ENCODE assay signal across 17 mouse cellular contexts in the genomic region with DNA sequence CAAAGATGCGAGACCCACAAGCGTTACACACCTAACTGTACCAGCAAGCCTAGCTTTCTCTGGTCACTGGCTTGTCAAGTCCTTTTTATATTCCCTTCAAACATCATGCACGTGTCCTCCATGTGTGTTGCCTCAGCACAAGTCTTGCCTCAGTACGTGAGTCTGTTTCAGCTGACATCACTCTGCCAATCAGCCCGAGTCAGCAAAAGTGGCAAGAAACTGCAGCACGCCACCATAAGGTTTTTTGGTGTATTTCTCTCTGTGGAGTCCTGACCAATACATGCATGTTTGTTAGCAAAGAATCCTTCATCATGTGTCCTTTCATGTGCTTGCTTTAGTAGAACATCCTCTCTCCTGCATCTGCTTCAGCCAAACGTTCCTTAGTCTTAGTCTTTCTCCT.
"Had no signal": no experiment of that assay in that cellular context is flagged by ENCODE, and none has a peak within 500 bp of the region (broad histone marks: within the 10 kb centered on the region; RNA-seq: fewer than 3 reads in every experiment).

No protein-coding gene starts in this region.

- H3K27ac ChIP-seq: midbrain, embryonic 13.5 days; midbrain, embryonic 15.5 days; neural tube, embryonic 13.5 days; neural tube, embryonic 15.5 days; stomach, embryonic 15.5 days; stomach, postnatal 0 days had no signal

- H3K36me3 ChIP-seq: midbrain, embryonic 13.5 days; midbrain, embryonic 15.5 days; neural tube, embryonic 13.5 days; neural tube, embryonic 15.5 days; stomach, embryonic 15.5 days had no signal

- H3K9ac ChIP-seq: lung, embryonic 14.5 days; midbrain, embryonic 13.5 days; midbrain, embryonic 15.5 days; neural tube, embryonic 13.5 days; neural tube, embryonic 15.5 days; stomach, embryonic 15.5 days had no signal

- DNase-seq: lung, adult 18-20 months; lung, embryonic 14.5 days; lung, postnatal 10 days; lung, postnatal 4 days; retina, postnatal 1 day; right cerebral cortex, adult 18-20 months; thymus, adult 2 months; thymus, postnatal 25 days; thymus, postnatal 4 days had no signal

- H3K4me2 ChIP-seq: lung, embryonic 14.5 days; midbrain, embryonic 11.5 days; midbrain, embryonic 13.5 days; midbrain, embryonic 15.5 days; neural tube, embryonic 13.5 days; neural tube, embryonic 15.5 days; stomach, embryonic 15.5 days had no signal

- H3K4me1 ChIP-seq: stomach, embryonic 15.5 days had no signal

- H3K4me3 ChIP-seq: midbrain, embryonic 13.5 days; midbrain, embryonic 15.5 days; myocyte; neural tube, embryonic 13.5 days; neural tube, embryonic 15.5 days; stomach, embryonic 15.5 days had no signal

- ATAC-seq: midbrain, embryonic 13.5 days; midbrain, embryonic 15.5 days had no signal

- H3K9me3 ChIP-seq: midbrain, embryonic 13.5 days; midbrain, embryonic 15.5 days; neural tube, embryonic 13.5 days; neural tube, embryonic 15.5 days; stomach, embryonic 15.5 days had no signal

- H3K27me3 ChIP-seq: midbrain, embryonic 13.5 days; midbrain, embryonic 15.5 days; neural tube, embryonic 13.5 days; neural tube, embryonic 15.5 days; stomach, embryonic 15.5 days had no signal
